Mouse (Mus musculus): ENCODE data around the gene Itgb6. TPM values are rescaled to one million over a fixed set of nuclear protein-coding genes. Genes with fewer than 3 reads are reported as not detected.

The Itgb6 gene
- polyA plus RNA-seq, 1 experiment from 2014 or later, result 0.09 TPM

DNA sequence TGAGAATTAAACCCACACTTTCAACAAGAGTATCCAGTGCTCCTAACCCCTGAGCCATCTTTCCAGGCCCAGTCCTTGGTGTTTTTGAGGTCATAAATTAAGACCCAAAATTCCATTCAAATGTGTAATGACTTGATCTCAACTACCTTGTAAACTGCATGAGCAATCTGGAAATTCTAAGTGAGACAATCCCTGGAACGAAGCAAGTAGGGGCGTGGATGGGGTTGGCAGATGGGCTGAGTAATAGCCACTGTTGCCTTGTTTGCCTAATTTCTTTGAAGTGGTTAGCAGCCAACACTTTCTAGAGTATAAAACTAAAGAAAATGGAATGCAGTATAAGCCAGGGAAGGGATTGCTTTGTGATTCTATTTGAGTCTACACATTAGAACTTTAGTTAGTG is 89.7 kb downstream of the Itgb6 start:
- H3K36me3 ChIP-seq (replicated peaks), result no peaks in the 10 kb centered on the region
- no peak overlapping the region for H3K9ac ChIP-seq
- no peaks in the 10 kb centered on the region for H3K27me3 ChIP-seq (replicated peaks)
- H3K4me3 ChIP-seq, result no peak overlapping the region
- no peak overlapping the region for H3K27ac ChIP-seq
- no peaks in the 10 kb centered on the region for H3K9me3 ChIP-seq
- WGBS, result 91% methylated on average over 2 of the region's 2 CpGs
- H3K4me2 ChIP-seq, result no peak overlapping the region
- H3K4me1 ChIP-seq, result peaks cover 10% of the 10 kb centered on the region
- no peak for ATAC-seq (replicated peaks)

DNA sequence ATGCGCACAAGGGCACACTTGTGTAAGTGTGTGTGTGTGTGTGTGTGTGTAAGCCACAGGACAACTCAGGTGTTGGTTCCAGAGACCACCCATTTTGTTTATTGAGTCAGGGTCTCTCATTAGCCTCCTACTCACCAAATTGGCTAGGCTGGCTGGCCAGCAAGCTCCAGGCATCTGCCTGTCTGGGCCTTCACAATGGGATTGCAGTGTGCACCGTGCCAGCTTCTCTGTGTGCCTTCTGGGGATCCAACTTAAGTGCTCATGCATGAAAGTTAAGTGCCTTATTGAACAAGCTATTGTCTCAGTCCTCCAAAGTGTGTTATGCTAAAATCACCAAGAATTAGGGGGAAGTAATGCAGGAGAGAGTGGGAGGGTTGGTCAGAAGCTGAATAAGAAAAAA is 92.1 kb downstream of the Itgb6 start:
- Histone ChIP-seq H3K27ac (no peak overlapping the region), H3K27me3 (replicated peaks) (no peaks in the 10 kb centered on the region), H3K4me1 (no peaks in the 10 kb centered on the region), H3K4me3 (no peak overlapping the region), H3K9ac (no peak overlapping the region), H3K36me3 (replicated peaks) (no peaks in the 10 kb centered on the region), H3K9me3 (no peaks in the 10 kb centered on the region), H3K4me2 (no peak overlapping the region)
- no peak for ATAC-seq (replicated peaks)
- 48% methylated on average over 2 of the region's 2 CpGs for WGBS

DNA sequence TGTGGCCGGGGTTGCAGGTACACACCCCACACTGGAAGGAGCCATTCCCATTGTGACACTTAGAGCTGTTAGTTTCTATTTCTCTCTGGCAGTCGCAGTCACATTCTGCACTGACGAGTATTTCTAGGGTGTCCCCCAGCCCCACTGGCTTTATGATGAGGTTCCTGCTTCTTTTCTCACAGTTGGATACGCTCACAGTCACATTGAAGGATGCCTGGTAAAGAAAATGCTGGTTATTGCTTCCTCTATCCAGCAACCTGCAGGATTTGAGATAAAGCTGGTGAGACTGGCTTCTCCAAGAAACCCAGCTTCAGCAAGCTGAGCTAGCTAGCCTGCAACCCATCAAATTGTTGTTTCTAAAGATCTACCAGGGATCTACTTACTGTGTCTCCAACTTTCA is 94.5 kb downstream of the Itgb6 start:
- WGBS, result 87% methylated on average over 4 of the region's 4 CpGs
- Histone ChIP-seq H3K4me3 (no peak overlapping the region), H3K9ac (no peak overlapping the region), H3K36me3 (replicated peaks) (no peaks in the 10 kb centered on the region), H3K4me2 (no peak overlapping the region), H3K27me3 (replicated peaks) (no peaks in the 10 kb centered on the region), H3K9me3 (no peaks in the 10 kb centered on the region), H3K27ac (no peak overlapping the region), H3K4me1 (no peaks in the 10 kb centered on the region)
- no peak for ATAC-seq (replicated peaks)

DNA sequence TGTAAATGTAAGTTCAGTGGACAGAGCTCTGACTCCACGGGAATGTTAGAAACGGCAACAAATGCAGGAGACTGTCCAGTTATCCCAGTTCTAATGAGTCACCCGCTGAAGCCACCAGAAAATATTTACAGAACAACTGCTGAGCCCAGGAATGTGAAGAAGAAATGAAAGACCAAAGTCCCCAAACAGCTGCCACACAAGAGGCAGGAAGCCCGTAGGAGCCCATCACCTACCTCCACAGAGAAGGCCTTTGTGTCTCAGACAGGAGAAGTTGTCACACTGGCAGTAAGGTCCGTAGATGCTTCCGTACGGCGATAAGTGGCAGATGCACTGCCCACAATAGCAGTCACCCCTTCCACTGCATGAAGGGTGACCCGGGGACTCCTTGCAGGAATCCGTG is 94.9 kb downstream of the Itgb6 start:
- ATAC-seq (replicated peaks), result no peak
- no peak overlapping the region for H3K9ac ChIP-seq
- no peaks in the 10 kb centered on the region for H3K27me3 ChIP-seq (replicated peaks)
- H3K4me2 ChIP-seq, result no peak overlapping the region
- H3K9me3 ChIP-seq, result no peaks in the 10 kb centered on the region
- no peaks in the 10 kb centered on the region for H3K36me3 ChIP-seq (replicated peaks)
- H3K4me1 ChIP-seq, result no peaks in the 10 kb centered on the region
- no peak overlapping the region for H3K4me3 ChIP-seq
- no peak overlapping the region for H3K27ac ChIP-seq
- 78% methylated on average over 10 of the region's 10 CpGs for WGBS

DNA sequence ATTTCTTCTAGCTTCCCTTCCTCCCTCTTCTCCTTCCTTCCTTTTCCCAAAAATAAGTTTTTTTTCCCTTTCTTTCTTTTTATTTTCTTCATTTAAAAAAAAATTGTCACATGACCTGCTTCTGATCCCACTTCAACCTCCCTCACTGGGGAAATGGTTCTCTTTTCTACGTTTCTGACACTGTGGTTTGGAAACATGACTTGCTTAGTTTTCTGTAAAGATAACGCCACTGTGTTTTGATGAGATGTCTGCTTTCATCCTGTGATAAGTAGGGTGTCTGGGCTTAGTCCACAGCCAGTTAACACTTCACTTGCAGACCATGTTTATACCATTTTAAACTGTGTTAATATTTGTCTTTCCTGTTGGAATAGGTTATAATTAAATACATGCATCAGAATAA is 96.7 kb downstream of the Itgb6 start:
- no peak for ATAC-seq (replicated peaks)
- no peak overlapping the region for H3K27ac ChIP-seq
- no peak overlapping the region for H3K9ac ChIP-seq
- no peaks in the 10 kb centered on the region for H3K27me3 ChIP-seq (replicated peaks)
- no peaks in the 10 kb centered on the region for H3K4me1 ChIP-seq
- H3K36me3 ChIP-seq (replicated peaks), result no peaks in the 10 kb centered on the region
- no peaks in the 10 kb centered on the region for H3K9me3 ChIP-seq
- H3K4me3 ChIP-seq, result no peak overlapping the region
- H3K4me2 ChIP-seq, result no peak overlapping the region
- 60% methylated on average over 2 of the region's 2 CpGs for WGBS

DNA sequence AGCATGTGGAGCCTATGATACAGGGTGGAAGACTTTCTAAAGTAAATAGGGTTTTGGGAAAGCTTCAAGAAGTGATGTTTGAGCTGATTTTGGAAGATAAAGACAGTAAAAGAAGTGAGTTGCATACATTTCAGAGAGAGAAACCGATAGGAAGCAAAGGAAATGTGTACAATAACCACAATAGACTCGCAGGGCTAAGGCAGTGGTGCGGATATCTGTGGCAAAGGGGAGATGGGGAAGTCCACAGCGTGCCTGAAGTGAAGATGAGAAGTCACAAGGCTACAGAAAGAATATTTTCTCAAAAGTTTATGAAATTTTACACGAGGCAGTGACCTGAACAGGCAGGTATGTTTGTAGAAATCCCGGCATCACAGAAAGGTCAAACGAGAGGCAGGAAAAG is 100.3 kb downstream of the Itgb6 start:
- Histone ChIP-seq H3K9ac (no peak overlapping the region), H3K27me3 (replicated peaks) (no peaks in the 10 kb centered on the region), H3K36me3 (replicated peaks) (no peaks in the 10 kb centered on the region), H3K27ac (no peak overlapping the region), H3K4me3 (no peak overlapping the region), H3K9me3 (no peaks in the 10 kb centered on the region), H3K4me2 (no peak overlapping the region), H3K4me1 (no peaks in the 10 kb centered on the region)
- 87% methylated on average over 7 of the region's 7 CpGs for WGBS
- ATAC-seq (replicated peaks), result no peak

DNA sequence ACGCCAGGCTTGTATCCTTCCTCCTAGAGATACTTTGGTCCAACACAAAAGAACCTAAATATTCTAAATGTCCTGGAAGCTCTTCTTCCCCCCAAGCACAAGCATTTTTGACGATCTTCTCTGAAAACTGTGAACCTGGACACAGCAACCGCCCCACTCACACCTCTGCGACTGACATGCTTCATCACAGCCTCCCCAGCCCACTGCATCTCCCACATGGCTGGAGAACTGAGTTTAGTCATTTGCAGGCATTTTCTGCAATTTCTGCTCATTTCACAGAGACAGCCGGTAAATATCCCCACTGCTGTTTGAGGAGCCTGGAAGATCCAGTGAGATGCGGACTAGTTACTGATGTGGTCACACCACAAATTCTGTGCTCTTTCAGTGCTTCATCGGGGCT is 107.7 kb downstream of the Itgb6 start:
- Histone ChIP-seq H3K27me3 (replicated peaks) (no peaks in the 10 kb centered on the region), H3K4me3 (no peak overlapping the region), H3K27ac (no peak overlapping the region), H3K9me3 (no peaks in the 10 kb centered on the region), H3K9ac (no peak overlapping the region), H3K4me2 (no peak overlapping the region), H3K4me1 (0 out of 2 replicates have a peak, but pooled peaks cover 13% of the 10 kb centered on the region), H3K36me3 (replicated peaks) (no peaks in the 10 kb centered on the region)
- ATAC-seq (replicated peaks), result no peak
- WGBS, result 92% methylated on average over 7 of the region's 7 CpGs

DNA sequence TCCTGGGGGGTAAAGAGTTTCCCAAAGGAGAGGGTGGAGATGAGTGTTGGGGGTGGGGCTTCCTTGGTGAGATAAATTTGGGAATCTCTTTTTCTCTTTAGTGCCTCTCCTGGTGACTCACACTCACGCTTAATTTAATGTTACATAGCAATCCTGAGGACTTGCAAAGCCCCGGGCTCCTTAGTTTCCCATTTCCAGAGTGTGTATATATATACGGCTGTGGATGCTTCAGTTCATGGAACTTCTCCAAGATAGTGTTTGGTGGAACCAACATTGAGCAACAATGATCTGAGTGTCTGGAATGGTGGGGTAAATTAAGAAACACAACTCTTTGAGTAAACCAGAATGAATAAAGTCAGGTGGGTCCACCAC is 108.6 kb downstream of the Itgb6 start:
- no peak overlapping the region for H3K4me3 ChIP-seq
- no peak overlapping the region for H3K9ac ChIP-seq
- no peaks in the 10 kb centered on the region for H3K27me3 ChIP-seq (replicated peaks)
- no peak overlapping the region for H3K27ac ChIP-seq
- WGBS, result 65% methylated on average over 3 of the region's 3 CpGs
- no peak overlapping the region for H3K4me2 ChIP-seq
- no peaks in the 10 kb centered on the region for H3K36me3 ChIP-seq (replicated peaks)
- H3K4me1 ChIP-seq, result 0 out of 2 replicates have a peak, but pooled peaks cover 13% of the 10 kb centered on the region
- no peaks in the 10 kb centered on the region for H3K9me3 ChIP-seq
- ATAC-seq (replicated peaks), result no peak

DNA sequence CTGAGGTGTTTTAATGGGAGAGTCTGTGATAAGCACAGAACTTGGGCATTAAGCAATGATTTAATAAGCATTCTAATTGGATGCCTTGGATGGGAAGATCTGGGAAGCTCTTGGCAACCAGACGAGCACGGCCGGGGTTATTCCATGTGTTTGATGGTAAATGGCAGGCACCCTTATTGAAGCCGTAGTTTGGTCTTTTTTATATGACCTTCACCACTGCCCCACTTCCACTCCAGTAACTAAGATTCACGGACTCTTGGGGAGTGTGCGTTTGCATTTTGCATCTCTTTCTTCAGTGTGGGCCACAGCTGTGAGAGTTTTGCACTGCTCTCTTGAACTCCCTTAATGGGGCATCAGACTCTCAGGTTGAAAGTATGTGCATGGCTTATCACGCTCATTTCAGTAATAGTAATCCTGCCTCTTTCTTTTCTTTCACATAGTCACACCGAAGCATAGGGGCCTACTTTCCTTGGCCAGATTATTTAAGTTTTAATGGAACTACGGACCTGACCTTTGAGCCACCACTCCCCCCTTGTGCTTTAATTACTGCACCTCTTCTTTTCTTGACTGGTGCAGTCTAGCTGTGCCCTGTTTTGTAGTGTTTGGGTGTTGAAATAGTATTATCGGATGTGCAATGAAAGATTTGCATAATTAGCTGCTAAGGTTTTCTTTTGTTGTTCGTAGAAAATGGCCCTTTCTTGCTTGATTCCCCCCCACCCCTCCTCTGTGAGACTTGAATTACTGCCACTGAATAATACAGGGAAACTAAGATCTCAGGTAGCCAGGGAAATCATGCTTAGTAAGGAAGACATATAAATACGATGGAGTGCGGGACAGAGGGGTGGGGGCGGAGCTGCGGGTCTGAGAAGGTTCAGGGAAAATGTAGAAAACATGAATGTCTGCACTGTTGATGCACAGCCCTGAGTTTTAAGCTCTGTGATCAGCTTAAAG is 109.3 kb downstream of the Itgb6 start:
- Histone ChIP-seq H3K4me3 (no peak overlapping the region), H3K36me3 (replicated peaks) (no peaks in the 10 kb centered on the region), H3K27ac (no peak overlapping the region), H3K9me3 (no peaks in the 10 kb centered on the region), H3K9ac (no peak overlapping the region), H3K27me3 (replicated peaks) (no peaks in the 10 kb centered on the region), H3K4me1 (0 out of 2 replicates have a peak, but pooled peaks cover 13% of the 10 kb centered on the region), H3K4me2 (no peak overlapping the region)
- 32% methylated on average over 15 of the region's 15 CpGs for WGBS
- 0 out of 2 replicates have a peak, but pooled peaks have one; percentile 17 for ATAC-seq (replicated peaks)

DNA sequence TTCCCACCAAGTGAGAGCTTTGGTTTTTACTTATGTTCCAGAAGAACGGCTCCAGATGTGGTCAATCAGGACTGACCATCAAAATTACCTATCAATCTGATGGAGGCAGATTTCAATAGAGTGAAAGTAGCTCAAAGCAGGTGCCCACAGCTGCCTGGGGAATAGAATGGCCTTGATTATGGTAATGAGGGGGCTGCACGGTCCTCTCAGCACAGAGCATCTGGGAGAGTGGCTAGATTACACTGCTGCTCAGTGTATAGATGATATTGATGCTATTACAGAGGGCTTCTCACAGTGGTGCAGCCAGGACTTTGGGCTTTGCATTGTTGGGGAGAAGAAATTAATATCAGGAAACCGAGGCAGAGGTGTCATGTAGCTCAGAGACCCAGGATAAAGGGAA is 110.8 kb downstream of the Itgb6 start:
- 0 out of 2 replicates have a peak, but pooled peaks cover 13% of the 10 kb centered on the region for H3K4me1 ChIP-seq
- no peaks in the 10 kb centered on the region for H3K27me3 ChIP-seq (replicated peaks)
- no peak overlapping the region for H3K27ac ChIP-seq
- no peaks in the 10 kb centered on the region for H3K9me3 ChIP-seq
- WGBS, result 33% methylated on average over 3 of the region's 3 CpGs
- H3K36me3 ChIP-seq (replicated peaks), result no peaks in the 10 kb centered on the region
- 0 out of 2 replicates have a peak, but pooled peaks have one; percentile 70 for ATAC-seq (replicated peaks)
- H3K4me2 ChIP-seq, result no peak overlapping the region
- no peak overlapping the region for H3K9ac ChIP-seq
- no peak overlapping the region for H3K4me3 ChIP-seq

DNA sequence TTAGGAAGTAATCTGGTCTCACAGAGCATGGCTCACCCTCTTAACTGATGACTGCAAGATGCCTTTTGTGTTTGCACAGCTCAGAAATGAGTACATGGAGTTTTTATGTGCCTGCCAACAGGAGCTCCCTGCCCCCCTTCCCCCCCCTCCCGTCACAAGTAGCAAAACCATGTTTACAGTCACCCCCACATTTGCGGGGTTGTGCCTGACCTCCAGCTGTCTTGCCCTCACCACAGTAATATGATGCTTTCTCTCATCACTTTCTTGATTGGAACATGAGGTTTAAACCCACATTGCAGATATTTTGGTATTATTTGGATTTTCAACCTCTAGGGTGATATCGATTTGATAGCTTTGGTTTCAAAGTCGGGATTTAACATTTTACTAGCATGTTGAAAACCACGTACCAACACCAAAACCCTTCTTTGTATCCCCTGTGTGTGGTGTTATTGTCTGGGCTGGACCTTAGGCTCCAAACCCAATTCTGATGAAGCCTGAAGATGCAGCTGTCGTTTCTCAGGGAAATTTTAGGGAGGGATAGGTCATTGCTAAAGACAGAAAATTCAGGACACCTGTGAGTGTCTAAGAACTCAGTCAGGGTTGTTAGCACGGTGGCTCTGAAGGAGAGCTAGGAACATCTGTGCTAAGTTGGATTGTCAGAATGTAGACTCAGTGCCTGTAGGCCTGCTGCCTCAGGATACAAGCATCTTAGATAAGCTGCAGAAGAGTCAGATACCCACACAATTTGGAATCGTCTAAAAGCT is 112.8 kb downstream of the Itgb6 start:
- ATAC-seq (replicated peaks), result no peak
- Histone ChIP-seq H3K36me3 (replicated peaks) (no peaks in the 10 kb centered on the region), H3K4me2 (no peak overlapping the region), H3K9me3 (no peaks in the 10 kb centered on the region), H3K4me3 (no peak overlapping the region), H3K27ac (no peak overlapping the region), H3K27me3 (replicated peaks) (no peaks in the 10 kb centered on the region), H3K4me1 (0 out of 2 replicates have a peak, but pooled peaks cover 13% of the 10 kb centered on the region), H3K9ac (no peak overlapping the region)
- 85% methylated on average over 8 of the region's 8 CpGs for WGBS

DNA sequence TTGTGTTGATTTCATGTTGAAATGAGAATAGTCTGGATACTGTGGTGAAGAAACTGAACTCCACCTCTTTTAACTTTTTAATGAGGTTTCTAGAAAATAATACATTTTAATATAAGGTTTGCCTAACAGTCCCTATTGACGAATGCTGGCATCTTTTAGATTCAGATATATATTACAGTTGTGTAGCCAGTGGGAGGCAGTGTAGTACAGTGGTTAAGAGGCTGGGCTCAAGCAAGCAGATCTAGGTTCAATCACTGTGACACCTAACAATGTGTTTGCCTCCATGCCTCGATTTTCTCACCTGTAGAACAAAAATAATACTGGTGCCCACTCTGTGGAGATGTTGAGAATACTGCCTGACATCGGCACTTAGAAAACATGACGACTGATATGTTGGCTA is 114.5 kb downstream of the Itgb6 start:
- ATAC-seq (replicated peaks), result no peak
- 85% methylated on average over 4 of the region's 4 CpGs for WGBS

More for the DNA sequence above, 114.5 kb downstream of the Itgb6 start:
- Histone ChIP-seq H3K4me3 (no peak overlapping the region), H3K27ac (no peak overlapping the region), H3K4me1 (0 out of 2 replicates have a peak, but pooled peaks cover 8% of the 10 kb centered on the region), H3K9ac (no peak overlapping the region), H3K27me3 (replicated peaks) (no peaks in the 10 kb centered on the region), H3K9me3 (no peaks in the 10 kb centered on the region), H3K36me3 (replicated peaks) (no peaks in the 10 kb centered on the region), H3K4me2 (no peak overlapping the region)

Data from midbrain, embryonic 15.5 days (tissue).